Mouse (Mus musculus): ENCODE measurements around the gene Asb16.

DNA sequence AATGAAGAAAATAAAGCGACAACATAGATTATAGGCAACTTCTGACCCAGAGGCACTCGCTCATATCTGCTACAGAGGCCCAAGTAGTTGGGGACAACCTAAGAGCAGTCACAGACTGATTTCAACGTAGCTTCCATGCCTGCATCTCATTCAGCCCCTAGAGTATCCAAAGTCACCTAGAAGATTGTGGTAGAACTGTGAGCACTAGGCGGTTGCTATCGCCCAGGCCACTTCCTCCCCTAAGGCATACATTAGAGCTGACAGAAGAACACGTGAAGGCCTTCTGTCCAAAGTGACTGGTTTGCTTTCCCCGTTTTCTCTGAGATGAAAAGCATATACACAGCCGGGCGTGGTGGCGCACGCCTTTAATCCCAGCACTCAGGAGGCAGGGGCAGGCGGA is 45.8 kb downstream of the Asb16 start:
- no peak for TF ChIP-seq EP300 (IDR thresholded peaks at IDR 0.05; ENCODE audit: low read depth)
- no peak for TF ChIP-seq CTCF (IDR thresholded peaks at IDR 0.05; ENCODE audit: low read depth)

Measured in liver, embryonic 14.5 days (tissue).